Mouse (Mus musculus) v-Abl transformed pro-B cells (cell line): ENCODE data around the gene Gna11.

Experiments
- in situ Hi-C, 2 experiments: fragments of 400-800 bp; cut with MboI; formaldehyde crosslinking; loops; one replicate each; pipeline ENCODE4 v1.15.1; 2025; ENCODE audit not compliant: unreplicated experiment in 2 of 2

Gna11 gene

DNA sequence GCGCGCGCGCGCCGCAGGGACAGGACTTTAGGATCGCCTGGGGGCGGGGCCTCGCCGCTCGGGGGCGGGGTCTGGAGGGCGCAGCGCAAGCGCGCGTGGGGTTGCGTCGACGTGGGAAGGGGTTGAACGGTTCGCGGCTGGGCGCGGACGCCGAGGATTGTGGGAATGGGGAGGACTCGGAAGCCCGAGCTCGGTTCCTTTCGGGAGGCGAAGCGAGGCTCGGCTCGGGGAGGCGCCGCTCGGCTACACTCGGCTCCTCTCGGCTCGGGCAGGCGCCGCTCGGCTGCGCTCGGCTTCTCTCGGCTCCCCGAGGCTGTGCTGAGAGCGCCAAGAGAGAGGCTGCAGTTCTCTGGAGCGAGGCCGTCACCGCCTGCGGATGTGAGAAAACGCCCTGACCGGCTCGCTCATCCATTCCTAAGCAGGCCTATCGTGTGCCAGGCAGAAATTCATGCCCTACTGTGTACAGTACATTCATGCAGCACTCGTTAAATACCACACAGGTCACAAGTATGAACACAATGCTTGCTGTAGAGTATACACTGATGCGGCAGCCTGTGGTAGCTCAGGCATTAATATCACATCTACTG is at the start of gene Gna11:
Gene Gna11 (minus strand): TSS at position 30 of the 587 bp plus-strand sequence.
- in situ Hi-C loops, result loop anchor here (5.0 kb wide), 2 partner anchors 48 to 153 kb away; partner anchors contain the start of genes Ncln (in 1 of the 2) and Smim24 (in 1 of the 2)

DNA sequence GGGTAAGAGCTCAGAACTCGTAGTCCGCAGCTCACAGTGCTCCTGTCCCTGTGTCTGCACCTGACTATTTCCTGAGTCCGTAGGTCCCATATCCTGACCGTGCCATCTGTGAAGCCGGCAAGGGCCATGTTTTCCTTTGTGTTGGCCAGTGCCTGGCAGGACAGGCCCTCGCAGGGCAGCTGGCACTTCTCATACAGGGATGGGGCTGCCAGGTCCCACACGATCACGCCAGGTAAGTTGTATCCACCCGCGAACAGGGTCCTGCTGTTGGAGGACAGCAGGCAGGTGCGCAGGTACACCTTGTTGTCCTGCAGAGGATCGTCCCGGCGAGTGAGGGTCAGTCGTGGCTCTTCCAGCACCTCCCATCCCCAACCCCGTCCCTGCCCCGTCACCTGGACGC is 48.9 kb upstream of the Gna11 start:
- in situ Hi-C loops, result no loop called here

DNA sequence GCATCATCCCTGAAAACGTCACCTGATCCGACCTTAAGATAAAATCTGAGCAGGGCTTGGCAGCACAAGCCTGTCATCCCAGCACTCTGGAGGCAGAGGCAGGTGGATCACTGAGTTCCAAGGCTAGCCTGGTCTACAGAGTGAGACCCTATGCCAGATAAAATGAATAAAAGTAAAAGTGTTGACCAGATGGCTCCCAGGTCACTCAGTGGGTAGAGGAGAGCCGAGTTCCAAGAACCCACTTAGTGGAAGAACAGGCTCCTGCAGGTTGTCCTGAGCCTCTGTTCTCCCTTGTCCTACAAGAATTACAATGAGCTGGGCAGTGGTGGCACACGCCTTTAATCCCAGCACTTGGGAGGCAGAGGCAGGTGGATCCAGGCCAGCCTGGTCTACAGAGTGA is 48.2 kb upstream of the Gna11 start:
- in situ Hi-C loops, result no loop called here

DNA sequence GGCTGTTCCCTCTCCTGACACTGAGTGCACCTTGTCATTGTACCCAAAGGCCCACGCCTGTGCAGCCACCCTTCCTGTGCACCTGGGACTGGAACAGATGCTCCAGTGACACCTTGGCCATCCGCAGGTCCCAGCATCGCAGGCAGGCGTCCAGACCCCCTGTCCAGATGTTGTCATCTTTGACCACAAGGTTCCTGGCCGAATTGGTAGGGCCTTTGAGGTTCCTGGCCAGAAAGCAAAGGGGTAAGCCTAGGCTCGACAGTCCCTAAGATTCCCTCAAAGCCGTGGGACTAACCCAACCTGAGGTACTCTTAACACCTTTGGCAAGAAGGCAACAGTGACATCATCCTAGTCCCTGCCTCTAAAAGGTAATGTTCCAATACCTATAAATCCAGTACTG is 47.6 kb upstream of the Gna11 start:
- in situ Hi-C loops, result no loop called here

DNA sequence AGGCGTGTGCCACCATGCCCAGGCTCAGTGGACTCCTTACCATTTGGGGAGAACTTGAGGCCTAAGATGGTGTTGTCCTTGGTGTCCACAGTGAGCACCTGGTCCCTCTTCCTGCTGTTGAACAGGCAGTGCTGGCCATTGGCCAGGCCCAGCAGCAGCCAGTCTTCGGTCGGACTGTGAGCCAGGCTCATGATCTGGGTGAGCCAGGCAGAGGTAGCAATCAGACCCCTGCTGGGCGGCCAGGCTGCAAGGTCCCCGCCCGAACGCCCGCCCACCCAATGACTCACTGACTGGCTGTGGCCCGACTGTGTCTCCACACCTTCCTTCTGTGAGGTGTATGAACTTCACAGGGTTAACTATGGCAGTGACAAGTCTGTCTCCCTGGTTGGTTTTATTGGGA is 46.9 kb upstream of the Gna11 start:
- in situ Hi-C loops, result no loop called here

DNA sequence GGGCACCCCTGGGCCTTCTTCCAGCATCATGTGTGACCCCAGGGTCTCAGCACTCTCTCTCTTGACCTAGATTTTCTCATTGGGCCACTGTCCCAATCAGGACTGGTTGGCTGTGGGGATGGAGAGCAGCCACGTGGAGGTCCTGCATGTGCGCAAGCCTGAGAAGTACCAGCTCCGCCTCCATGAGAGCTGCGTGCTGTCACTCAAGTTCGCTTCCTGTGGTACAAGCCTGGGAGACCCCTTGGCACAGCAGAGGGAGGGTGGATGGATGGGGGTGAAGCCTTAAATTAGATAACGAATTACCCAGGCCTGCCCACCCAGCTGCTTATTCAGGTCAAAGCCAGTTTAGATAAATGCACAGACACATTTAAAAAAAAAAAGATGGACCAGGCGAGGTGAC is 43.7 kb upstream of the Gna11 start:
- in situ Hi-C loops, result no loop called here

DNA sequence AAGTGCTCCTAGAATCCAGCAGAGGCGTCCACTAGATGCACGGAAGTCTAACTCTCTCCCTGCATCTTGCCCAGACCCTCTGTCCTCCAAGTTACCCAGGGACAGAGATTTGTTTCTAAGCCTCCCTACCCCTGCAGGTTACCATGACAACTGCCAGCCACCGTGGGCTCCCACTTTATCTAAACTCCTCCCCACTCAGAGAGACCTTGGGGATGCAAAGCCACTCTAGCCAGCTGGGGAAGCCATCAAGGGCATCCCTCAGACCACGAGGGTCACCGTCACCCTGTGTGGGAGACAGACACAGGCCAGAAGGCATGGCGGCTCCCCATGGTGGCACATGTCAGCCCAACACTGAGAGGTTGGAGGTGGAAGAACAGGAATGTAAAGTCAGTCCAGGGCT is 38.4 kb upstream of the Gna11 start:
- in situ Hi-C loops, result no loop called here

DNA sequence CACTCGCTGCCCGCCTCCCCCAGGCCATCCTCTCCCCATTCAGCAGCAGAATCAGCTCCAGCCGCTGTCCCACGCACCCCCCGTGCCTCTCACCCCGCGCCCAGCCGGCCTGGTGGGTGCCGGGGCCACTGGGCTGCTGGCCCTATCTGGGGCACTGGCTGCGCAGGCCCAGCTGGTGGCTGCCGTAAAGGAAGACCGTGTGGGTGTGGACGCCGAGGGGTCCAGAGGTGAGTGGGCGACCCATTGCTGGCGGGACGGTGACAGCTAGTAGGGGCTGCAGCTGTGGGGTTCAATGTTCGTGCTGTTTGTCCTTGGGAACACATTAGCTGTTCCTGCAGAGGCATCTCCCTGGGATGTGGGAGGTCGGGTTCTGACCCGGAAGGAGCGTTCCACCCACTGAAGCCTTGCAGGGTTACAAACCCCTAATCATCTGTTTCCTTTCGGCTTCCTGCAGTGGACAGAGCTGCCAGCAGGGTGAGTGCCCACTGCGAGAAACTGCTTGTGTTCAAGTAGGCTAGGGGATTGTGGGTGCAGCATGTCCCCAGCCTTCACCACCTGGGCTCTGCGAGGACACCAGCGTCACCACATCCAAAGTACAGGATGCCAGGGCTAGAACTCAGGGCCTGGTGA is 35.6 kb upstream of the Gna11 start:
- in situ Hi-C loops, result no loop called here

DNA sequence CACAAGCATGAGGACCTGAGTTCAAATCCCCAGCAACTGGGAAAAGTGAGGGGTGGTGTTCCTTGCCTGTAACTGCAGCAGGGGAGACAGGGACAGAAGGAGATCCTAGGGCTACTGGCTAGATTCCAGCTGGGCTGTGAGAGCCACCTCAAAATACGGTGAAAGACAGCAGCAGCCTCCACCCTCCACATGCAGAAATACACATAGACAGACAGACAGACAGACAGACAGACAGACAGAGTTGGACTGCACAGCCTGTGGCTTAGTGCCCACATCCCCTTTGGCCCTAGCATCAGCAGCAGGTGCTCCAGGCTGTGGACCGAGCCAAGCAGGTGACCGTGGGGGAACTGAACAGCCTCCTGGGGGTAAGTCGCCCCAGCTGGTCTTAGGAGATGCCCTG is 35.0 kb upstream of the Gna11 start:
- in situ Hi-C loops, result no loop called here

DNA sequence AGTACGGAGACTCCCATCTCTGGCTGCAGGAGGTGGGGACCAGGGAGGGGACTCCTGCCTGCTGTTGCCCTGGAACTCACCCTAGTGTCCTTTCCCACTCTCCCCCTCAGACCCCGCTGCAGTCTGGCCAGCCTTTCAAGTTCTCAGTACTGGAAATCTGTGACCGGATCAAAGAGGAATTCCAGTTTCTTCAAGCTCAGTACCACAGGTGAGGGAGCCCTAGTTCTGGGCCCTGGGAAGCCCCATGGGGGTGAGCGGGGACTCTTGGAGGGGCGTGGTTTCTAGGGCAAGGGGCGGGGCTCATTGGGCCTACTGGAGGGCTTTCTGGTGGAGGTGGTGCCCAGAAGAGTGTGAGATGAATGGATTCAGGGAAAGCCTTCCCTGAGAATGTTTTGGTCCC is 30.7 kb upstream of the Gna11 start:
- in situ Hi-C loops, result no loop called here

DNA sequence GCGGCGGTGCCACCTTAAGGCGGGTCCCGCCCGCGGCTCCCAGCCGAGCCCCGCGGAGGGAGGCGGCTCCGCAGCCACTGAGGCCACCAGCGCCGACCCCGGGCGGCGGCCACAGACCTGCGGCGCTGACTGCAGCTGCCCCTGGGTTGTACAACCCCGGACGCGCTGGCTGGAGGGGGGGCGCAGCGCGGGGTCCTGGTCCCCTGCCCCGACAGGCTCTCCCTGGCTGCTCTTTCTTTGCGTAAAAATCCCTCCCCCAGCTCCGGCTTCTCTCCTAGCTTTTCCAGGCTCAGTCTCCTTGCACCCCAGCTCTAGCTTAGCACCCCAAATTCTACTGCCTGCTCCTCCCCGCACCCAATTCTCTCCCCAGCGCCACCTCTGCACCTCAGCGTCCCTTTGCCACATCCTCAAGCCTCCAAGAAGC is 30.2 kb upstream of the Gna11 start:
- in situ Hi-C loops, result no loop called here

DNA sequence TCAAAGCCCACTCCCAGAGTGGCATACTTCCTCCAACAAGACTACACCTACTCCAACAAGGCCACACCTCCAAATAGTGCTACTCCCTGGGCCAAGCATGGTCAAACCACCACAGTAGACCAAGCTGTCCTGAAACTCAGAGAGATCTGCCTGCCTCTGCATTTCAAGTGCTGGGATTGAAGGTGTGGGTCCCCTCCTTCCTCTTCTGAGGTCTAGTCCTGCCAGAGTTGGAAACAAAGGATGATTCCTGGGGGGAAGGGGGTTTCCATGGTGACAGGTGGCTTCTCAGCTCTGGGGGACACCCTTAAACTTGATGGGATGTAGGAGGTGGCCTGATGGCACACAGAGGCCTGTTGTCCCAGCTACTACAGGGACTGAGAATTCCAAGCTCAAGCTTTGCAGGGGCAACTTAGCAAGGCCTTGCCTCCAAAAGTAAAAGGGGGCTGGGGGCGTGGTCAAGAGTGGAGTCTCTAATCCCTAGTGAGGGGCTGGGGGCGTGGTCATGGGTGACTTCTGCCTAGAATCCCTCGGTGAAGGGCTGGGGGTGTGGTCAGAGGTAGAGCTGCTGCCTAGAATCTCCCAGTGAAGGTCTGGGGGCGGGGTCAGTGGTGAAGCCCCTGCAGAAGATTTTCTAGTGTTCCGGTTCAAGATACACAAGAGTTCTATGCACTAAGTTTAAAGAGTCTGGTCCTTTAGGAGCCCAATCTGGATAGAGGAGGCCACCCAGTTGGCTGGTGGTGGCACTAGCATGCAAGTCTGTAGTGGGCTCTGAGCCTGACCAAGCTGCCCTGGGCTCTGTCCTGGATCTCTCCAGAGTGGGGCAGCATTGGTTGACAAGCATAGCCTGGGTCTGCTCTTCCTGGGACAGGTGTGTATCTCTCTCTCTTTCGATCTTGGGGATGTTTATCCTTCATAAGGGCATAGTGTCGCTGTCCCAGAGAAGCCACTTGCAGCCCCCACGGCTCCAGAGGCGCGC is 29.4 kb upstream of the Gna11 start, which contains the start of gene Tle2:
Gene Tle2 (plus strand): TSS at position 481 of the 976 bp plus-strand sequence.
- in situ Hi-C loops, result no loop called here

DNA sequence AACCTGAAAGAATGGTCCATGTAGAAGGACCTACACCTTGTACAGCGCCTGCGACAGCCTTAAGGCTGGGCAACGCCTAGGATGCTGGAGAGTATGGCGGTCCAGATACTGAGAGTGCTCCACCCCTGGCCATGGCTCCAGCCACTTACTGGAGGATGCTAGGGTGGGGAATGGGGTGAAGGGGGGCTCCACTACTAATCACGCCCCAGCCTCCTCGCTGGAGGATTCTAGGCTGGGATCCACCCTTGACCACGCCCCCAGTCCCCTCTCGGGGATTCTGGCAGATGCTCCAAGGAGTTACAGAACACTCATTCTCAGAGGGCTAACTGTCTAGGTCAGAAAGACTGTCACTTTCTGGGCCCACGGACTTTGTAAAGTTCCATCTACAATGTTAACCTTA is 28.0 kb upstream of the Gna11 start:
- in situ Hi-C loops, result no loop called here

DNA sequence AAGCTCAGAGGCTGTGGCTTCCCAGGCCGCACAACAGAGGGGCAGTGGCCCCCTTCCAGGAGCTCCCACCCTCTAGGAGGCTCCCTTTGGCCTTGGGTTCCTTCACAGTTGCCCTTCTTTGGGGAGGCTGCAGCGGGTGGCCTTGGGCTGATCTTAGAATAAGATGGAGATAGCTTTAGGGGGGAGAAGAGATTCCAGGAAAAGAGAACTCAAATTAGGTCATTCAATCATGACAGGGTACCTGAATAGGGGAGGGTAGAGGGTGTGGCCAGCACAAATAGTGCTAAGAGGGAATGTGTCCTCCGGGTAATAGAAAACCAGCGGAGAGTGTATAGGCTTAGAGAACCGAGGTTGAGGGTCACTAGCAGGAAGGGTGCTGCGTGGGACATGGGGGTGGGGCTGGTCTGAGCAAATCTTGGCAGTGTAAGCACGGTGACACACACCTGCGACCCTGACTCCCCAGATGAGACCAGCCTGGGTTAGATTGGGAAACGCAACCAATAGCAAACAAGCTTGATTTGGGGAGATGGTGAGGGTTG is 27.2 kb upstream of the Gna11 start:
- in situ Hi-C loops, result no loop called here

DNA sequence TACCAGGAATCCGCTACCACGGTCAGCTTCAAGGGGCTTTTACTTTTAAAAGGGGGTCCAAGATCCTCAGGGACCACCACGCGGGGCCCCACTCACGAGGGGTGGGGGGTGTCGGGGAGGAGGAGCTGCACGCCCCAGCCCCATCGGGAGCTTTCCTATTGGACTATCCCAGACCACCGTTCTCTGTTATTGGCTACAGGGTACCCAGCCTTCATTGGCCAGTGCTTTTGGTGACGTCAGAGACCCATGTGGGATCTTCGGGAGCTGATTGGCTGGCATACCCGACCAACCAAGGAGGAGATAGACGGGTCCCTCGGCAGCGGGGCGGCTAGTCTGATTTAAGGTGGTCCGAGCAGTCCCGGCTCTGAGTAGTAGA is 26.5 kb upstream of the Gna11 start:
- in situ Hi-C loops, result no loop called here

DNA sequence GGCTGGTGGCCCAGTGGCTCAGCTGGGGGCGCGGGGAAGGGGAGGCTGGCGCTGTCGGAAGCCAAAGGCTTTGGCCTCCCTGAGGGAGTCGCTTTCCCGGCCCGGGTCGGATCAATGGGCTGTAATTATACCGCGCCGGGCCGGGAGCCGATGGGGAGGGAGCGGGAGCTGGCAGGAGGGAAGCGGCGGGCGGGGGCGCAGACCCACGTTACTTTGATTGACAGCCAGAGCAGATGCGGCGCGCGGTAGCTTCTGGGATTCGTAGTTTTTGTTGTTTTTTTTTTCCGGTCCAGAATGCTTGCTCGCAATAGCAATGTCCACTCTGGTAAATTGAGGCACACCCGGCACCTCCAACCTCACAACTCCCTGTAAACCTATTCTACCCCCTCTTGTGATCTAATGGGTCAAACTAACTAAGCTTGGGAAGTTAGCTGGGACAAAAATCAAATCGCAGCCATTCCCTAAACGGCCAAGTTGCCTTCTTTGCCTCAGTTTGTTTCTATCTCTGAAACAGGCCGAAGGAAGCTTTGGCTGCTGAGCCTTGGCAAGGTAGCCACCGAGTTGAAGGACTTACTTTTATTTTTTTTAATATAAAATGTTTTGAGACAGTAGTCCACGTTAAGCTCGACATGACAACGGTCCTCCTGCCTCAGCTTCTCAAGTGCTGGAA is 26.0 kb upstream of the Gna11 start:
- in situ Hi-C loops, result no loop called here

DNA sequence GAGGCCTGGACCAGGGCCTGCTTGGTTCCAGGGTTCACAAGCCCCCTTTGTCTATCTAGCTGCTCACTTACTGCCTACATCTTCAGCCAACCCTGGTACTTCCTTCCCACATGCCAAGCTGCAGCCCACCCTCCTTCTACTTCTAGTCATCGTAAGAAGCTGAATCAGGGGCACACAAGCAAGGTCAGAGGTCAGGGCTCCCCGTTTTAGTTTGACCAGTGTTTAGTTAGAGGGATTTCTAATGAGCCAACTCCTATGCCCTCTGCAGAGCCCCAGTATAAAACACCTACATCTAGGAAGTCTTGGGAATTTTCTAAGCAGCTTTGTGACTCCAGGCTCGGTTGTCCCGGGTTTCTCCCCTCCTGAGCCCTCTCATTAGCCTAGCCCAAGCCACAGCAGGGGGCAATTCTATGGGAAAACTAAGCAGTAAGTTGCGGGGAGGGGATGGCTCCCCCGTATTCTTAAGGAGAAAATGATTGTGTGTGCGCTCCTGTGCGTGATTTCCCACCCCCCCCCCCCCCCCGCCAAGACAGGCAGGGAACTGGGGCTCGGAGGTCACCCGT is 25.3 kb upstream of the Gna11 start:
- in situ Hi-C loops, result no loop called here

DNA sequence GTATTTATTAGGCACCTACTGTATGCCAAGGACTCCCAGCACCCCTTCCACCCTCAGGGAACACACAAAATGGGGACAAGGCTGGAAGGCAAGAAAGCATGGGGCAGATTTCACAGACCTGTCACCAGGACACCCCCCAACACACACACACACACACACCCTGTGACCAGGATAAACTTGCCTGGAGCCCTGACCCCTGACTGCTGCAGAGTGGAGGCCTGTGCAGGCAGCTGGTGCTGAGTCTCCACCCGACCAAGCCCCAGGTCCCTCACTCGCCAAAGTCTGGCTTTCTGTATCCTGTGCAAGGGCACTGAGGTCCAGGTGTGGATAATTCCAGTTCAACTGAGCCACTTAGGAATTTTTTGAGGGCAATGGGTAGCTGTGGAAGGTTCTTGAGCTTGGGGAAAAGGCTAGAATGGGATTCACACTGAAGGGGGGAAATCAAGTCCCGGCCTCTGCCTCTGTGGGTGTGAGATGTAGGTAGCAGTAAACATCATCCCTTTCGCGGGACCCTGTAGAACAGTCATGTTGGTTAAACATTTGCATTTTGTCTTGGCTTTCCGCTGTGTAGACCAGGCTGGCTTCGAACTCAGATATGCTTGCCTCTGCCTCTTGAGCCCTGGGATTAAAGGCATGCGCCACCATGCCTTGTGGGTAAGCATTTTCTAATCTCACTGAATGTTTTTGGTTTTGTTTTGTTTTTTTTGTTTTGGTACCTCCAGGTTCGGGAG is 24.7 kb upstream of the Gna11 start:
- in situ Hi-C loops, result loop anchor here in 1 of 2 experiments (10.0 kb wide), 1 partner anchor 595 kb away; no protein-coding TSS in a partner anchor

DNA sequence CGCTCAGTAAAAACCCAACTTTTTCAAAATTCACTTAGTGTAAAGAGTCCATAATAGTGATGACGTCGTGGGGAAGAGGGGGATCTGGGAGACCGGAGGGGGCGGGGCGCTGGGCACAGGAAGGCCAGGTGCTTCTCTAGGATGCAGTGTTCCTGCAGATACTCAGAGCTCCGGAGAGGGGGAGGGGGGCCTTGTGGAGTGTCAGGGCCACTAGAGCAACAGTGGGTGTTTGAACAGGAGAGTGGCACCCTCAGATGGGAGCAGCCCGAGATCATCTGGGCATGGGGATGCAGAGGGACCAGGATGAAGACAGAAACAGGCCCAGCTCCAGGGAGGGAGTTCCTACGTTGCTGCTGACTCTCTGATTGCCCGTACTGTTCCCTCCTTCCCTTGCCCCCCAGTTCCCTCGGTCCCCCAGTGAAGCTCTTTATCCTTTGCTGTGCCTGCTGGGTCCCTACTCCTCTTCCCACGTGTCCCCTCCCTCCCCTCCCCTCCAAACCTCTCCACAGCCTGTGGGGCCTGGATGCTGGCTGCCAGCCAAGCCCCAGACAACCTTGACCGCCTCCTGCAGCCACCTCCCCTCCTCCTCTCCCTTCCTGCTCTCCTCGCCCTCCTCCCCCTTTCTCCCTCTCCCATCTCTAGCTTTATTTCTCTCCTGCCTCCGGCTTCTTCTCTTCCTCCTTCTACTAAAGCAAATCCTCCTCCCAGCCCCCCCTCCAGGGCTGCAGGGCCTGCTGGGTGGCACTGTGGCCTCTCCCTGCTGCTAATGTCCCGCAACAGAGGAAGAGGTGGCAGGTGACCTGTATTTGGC is 23.6 kb upstream of the Gna11 start:
- in situ Hi-C loops, result loop anchor here in 1 of 2 experiments (10.0 kb wide), 1 partner anchor 596 kb away; no protein-coding TSS in a partner anchor
